Mouse (Mus musculus): Measurements from ENCODE around the gene Tmem38b. TPM values are rescaled to one million over a fixed set of nuclear protein-coding genes. Genes with fewer than 3 reads are reported as not detected.

Gene Tmem38b
- total RNA-seq, 2 experiments from 2014 or later, result 13.9 to 17.0 TPM

GRCm38 (mm10) chr4:53827869-53828268 is 2.0 kb downstream of the Tmem38b start:
- intact Hi-C loops (cut with DNase I), result loop anchor here (5.0 kb wide), 1 partner anchor 51 kb away; the partner anchor contains the start of gene Tal2
- no peak for DNase-seq

- intact Hi-C loops (cut with DNase I), result loop anchor here (5.0 kb wide), 1 partner anchor 52 kb away; the partner anchor contains the start of gene Tal2
Observed at GRCm38 (mm10) chr4:53828914-53829313, 3.1 kb downstream of the Tmem38b start.

GRCm38 (mm10) chr4:53830016-53830415 is 4.2 kb downstream of the Tmem38b start:
- intact Hi-C loops (cut with DNase I), result no loop called here
- DNase-seq, result no peak

More at GRCm38 (mm10) chr4:53828914-53829313, 3.1 kb downstream of the Tmem38b start:
- DNase-seq, result no peak

- intact Hi-C loops (cut with DNase I), result no loop called here
- DNase-seq, result no peak
Observed at GRCm38 (mm10) chr4:53830579-53830978, 4.7 kb downstream of the Tmem38b start.

- intact Hi-C loops (cut with DNase I), result no loop called here
- peak; percentile 47 to 60 for DNase-seq
Observed at GRCm38 (mm10) chr4:53832321-53832720, 6.5 kb downstream of the Tmem38b start.

GRCm38 (mm10) chr4:53836978-53837377 is 11.1 kb downstream of the Tmem38b start:
- intact Hi-C loops (cut with DNase I), result no loop called here
- DNase-seq, result no peak

GRCm38 (mm10) chr4:53840158-53840870 is 14.5 kb downstream of the Tmem38b start:
- peak; percentile 61 to 79 for DNase-seq
- intact Hi-C loops (cut with DNase I), result no loop called here

GRCm38 (mm10) chr4:53843553-53843952 is 17.7 kb downstream of the Tmem38b start:
- intact Hi-C loops (cut with DNase I), result no loop called here
- no peak for DNase-seq

- peak; percentile 19 to 41 for DNase-seq
- intact Hi-C loops (cut with DNase I), result loop anchor here (1.0 to 2.0 kb wide), 2 partner anchors 68 to 104 kb away; no protein-coding TSS in a partner anchor
Observed at GRCm38 (mm10) chr4:53844835-53845619, 19.2 kb downstream of the Tmem38b start.

GRCm38 (mm10) chr4:53845656-53846055 is 19.8 kb downstream of the Tmem38b start:
- DNase-seq, result no peak
- intact Hi-C loops (cut with DNase I), result loop anchor here (1.0 to 2.0 kb wide), 2 partner anchors 68 to 105 kb away; no protein-coding TSS in a partner anchor

- intact Hi-C loops (cut with DNase I), result no loop called here
- no peak for DNase-seq
Observed at GRCm38 (mm10) chr4:53846326-53846725, 20.5 kb downstream of the Tmem38b start.

- intact Hi-C loops (cut with DNase I), result no loop called here
- no peak for DNase-seq
Observed at GRCm38 (mm10) chr4:53847541-53847940, 21.7 kb downstream of the Tmem38b start.

- DNase-seq, result no peak
- intact Hi-C loops (cut with DNase I), result no loop called here
Observed at GRCm38 (mm10) chr4:53848308-53848707, 22.5 kb downstream of the Tmem38b start.

- intact Hi-C loops (cut with DNase I), result no loop called here
Observed at GRCm38 (mm10) chr4:53848816-53849215, 23.0 kb downstream of the Tmem38b start.

GRCm38 (mm10) chr4:53849804-53850203 is 24.0 kb downstream of the Tmem38b start:
- no peak for DNase-seq
- intact Hi-C loops (cut with DNase I), result no loop called here

More at GRCm38 (mm10) chr4:53848816-53849215, 23.0 kb downstream of the Tmem38b start:
- no peak for DNase-seq

GRCm38 (mm10) chr4:53853333-53853732 is 27.5 kb downstream of the Tmem38b start:
- intact Hi-C loops (cut with DNase I), result no loop called here
- DNase-seq, result no peak

GRCm38 (mm10) chr4:53859944-53860343 is 34.1 kb downstream of the Tmem38b start:
- no peak for DNase-seq
- intact Hi-C loops (cut with DNase I), result no loop called here

- no peak for DNase-seq
- intact Hi-C loops (cut with DNase I), result no loop called here
Observed at GRCm38 (mm10) chr4:53862101-53862500, 36.3 kb downstream of the Tmem38b start.

GRCm38 (mm10) chr4:53864098-53864820 is 38.4 kb downstream of the Tmem38b start:
- intact Hi-C loops (cut with DNase I), result no loop called here

GRCm38 (mm10) chr4:53866459-53866858 is 40.6 kb downstream of the Tmem38b start:
- no peak for DNase-seq
- intact Hi-C loops (cut with DNase I), result no loop called here

More at GRCm38 (mm10) chr4:53864098-53864820, 38.4 kb downstream of the Tmem38b start:
- DNase-seq, result no peak

Measured in heart, postnatal 14 days (tissue).